Mouse (Mus musculus): ENCODE results near the gene Srsf9.

Gene Srsf9

DNA sequence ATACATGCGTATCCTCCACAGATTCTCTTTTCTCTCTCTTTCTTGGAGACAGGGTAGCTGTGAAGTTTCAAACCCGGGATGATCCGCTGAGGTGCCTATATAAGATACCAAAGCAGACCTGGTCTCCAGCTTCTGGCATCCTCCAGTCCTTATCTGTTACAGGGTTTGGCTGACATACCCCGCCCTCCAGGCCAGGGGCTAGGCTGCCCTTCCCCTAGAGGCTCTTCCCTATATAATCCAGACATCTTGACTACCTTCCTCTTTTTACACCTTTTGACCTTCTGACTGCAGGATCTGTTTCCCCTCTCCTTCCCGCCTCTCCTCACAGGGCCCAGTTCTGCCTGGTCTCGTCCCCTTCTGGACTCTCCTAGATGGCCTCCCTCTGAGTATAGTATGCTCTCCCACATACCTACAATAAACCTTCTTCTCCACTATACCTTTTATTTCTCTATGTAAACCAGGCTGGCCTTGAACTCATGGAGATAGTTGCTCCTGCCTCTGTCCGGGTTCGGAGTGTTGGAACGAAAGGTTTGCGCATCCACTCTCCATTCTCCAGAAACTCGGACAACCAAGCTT, 633 bp upstream of the Srsf9 start:
- DNase-seq (ENCODE audit: low read depth): no peak

DNA sequence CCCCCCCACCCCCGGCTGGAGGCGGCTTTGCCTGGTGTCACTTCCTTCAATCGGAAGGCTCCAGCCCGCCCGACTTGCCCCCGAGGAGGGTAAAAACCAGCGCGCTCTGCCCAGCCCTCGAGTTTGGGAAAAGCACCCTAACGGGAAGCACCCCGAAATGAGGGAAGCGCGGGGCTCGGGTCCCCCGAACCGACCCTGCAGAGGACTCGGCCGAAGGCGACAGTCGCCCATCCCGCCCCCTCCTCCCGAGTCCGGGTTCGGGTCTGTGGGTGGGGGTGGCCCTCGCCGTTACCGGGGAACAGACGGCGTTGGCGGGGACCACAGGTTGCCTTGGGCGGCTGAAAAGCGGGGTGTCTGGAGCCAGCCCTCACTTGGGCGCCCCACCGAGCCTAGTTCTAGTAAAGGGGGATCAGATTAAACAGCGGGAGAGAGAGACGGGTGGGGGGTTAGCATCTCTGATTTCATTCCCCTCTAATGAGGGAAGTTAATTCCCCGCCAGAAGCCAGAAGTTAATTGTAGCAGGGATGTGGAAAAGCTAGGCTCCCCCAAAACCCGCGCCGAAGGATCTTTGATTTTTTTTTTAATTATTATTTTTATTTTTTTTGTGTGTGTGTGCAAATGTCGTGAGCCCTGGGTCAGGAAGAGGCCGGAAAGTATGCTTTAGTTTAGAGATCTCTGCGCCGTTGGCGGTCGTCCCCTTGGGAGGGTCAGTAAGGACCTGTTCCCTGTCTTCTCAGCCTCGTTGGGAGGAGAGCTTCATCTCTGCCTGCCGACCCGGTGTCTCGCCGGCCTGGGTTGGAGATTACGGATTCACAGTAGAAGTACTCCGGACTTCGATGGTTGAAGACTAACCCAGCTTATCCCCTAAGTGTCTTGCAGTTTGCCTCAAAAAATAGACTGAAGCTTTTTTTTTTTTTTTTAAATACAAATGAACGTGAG, 902 bp downstream of the Srsf9 start:
- DNase-seq (ENCODE audit: low read depth): peak; percentile 19

DNA sequence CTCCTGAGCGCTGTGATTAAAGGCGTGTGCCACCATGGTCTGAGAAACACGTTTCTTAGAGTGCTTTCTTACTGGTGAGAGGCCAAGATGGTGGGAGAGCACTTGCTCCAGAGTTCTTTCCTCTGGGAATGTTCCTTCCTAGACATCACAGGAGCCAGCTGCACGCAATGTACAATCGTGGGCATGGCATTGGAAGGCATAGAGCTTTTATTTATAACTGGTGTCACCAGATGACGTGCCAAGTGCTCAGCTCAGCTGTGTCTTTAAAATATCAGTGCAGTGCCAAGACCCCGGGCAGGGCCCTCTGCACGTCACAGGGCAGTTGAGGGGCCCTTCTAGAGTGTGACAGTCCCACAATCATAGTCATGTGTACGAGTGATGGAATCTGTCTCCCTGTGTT, 4.0 kb downstream of the Srsf9 start:
- no peak for DNase-seq (ENCODE audit: low read depth)

DNA sequence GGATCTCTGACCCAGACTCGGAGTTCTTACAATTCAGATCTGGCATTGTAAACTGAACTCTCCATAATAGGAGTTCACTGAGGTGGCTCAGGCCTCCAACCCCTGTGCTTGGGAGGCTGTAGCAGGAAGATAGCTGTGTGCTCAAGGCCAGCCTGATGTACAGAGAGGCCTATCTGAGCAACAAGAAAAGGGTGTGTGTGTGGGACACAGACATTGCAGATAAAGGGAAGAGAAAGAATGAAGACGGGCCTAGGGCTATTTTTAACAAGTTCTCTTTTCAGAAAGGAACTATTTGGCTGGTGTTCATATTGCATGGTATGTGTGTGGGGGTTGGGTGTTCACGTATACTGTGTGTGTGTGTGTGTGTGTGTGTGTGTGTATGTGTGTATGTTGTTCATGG, 6.6 kb downstream of the Srsf9 start:
- no peak for DNase-seq (ENCODE audit: low read depth)

DNA sequence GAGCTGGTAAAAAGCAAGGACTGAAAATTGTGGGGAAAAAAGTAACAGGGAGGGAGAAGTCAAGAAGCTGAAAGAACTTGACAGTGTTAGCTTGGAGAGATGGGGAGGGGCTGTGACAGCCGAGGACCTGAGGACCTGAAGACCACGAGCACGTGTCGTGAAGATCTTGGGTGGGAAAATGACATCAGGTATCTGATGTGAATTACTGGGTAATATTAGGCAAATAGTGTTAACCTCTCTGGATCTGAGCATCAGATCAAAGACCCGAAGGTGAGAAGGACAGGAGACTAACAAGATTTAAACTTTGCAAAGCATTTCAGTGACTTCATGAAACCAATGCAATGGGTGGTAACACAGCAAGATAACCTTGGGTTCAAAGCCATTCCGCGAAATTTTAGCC, 13.0 kb downstream of the Srsf9 start:
- no peak for DNase-seq (ENCODE audit: low read depth)

DNA sequence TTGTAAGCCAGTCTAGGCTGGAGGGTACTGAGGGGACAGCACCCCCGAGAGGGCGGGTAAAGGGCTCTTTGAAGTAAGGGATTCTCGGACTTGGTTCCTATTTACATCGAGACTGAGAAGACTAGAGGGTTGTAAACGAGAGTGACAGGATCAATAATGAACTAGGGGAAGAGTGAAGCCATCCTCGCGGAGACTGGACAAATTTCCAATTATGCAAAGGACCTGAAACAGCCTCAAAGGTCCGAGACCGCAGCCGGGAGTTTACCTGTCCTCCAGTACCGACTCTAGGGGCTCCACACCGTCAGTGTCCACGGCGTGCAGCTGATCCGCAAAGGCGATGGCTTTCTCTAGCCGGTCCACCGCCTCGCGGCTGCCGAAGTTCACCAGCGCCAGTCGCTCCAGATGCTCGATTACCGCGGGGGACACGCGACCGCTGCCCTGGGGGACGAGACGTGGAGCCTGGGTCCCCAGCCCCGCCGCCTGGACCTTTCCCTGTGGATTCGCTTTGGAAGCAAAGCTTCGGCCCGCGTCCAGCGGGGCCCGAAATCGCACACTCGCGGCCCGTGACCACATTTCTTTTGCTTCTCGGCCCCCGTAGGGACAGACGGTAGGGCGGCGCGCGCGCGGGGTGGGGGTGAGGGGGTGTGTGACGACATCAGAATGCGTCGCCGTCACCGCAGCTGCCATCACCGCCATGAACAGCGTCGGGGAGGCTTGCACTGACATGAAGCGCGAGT, 13.8 kb downstream of the Srsf9 start, which contains the start of the genes Gatc and Triap1:
Gene Gatc (minus strand): TSS at position 602 of the 737 bp plus-strand sequence.
Gene Triap1 (plus strand): TSS at position 649 of the 737 bp plus-strand sequence.
- DNase-seq (ENCODE audit: low read depth): peak; percentile 94

DNA sequence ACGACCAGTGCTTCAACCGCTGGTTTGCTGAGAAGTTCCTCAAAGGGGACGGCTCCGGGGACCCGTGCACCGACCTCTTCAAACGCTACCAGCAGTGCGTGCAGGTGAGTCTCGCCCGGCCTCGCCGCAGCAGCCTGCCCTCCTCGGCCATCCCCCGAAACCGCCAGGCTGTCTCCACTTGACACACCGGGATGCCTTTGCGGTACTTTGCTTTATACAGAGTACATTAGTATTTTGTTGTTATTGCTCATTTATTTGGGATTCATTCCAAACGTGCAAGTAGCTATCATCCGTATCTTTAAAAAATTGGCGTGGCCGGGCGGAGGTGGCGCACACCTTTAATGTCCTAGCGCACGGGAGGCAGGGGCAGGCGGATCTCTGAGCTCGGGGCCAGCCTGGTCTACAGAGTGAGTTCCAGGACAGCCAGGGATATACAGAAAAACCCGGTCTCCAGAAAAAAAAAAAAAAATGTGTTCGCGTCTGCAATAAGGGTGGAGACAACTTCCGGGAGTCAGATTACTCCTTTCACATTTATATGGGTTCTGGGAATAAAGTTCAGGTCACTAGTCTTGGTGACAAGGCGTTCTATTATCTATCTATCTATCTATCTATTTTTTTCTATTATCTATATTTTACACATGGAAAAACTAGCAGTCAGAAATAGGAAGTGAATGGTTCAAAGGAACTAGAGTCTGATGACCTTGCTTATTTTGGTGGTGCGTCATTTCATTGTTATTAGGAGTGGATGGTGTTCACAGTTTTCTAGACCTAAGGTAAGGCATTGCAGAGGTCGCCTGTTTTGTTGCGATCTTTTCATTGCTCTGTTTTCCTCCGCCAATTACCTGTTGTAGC, 14.6 kb downstream of the Srsf9 start:
- no peak for DNase-seq (ENCODE audit: low read depth)

DNA sequence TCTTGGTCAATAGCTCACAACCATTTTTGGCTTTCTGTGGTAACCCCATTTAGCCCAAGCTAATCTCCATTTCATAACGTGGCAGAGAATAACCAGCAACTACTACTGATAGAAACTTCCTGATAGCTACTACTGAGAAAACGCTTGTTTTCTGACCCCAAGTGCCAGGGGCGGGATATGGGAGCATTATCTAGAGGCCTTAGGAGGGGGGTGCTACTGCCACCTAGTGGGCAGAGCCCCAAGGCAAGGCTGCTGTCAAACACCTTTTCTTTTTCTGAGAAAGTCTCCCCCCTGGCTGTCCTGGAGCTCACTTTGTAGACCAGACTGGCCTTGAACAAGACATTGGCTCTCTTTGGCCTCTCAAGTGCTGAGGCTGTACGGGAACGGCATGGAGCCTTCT, 20.6 kb downstream of the Srsf9 start:
- DNase-seq (ENCODE audit: low read depth): peak; percentile 91

DNA sequence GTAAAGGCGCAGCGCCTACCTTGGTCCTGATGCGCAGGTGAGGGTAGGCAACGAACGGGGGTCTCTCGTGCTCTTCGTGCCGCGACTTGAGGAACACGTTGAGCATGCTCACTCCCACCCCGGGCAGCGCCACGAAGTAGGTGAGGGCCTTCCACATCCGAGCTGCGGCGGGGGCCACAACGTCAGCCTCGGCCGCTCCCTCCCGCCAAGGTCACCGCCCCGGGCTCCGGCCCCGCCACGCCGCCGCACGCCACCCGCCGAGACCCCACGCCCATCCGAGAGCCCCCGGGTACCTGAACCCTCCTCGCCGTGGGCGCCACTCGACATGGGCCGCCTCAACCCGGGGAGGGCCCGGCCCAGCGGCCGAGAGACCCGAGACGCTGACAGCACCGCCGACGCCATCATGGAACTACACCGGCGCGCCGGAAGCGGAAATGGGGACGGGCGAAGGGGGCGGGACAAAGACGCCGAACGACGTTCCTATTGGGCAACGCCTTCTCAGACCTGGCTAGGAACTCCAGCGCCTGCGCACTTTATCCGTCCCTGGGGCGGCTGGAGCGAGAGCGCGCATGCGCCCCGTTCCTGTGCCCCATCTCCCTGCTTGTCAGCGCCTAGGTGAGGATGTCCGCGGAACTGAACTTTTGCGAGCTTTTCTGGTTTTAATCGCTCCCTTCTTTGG, 21.7 kb downstream of the Srsf9 start, which contains the start of gene Cox6a1:
Gene Cox6a1 (minus strand): TSS at position 436 of the 679 bp plus-strand sequence.
- DNase-seq (ENCODE audit: low read depth): peak; percentile 100

DNA sequence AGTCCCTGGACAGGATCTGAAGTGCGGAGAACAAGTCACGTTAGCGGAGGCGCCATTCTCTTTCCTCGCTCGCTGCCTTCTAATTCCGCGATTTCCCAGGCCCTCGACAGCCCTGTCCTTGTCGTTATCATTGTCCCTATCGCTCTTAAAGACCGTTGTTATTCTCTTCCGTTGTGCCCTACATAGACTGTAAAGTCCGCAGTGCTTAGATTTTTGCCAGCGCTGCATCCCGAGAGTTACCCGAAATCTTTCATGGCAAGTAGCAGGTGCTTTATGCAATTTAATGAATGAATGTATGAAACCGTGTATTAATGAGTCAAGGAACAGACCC, 22.2 kb downstream of the Srsf9 start:
- no peak for DNase-seq (ENCODE audit: low read depth)

DNA sequence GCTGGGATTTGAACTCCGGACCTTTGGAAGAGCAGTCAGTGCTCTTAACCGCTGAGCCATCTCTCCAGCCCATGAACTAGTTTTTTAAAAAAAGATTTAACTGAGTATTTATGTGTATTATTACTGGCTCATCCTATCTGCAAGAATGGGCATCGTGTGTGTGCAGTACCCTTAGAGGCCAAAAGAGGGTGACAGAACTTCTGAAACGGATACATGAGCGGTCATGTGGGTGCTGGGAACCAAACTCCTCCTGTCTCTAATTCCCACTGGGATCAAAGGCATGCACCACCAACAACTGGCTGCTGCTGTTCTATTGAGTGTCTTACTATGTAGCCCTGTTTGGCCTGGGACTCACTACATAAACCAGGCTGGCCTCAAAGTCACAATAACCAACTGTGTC, 24.4 kb downstream of the Srsf9 start:
- no peak for DNase-seq (ENCODE audit: low read depth)

DNA sequence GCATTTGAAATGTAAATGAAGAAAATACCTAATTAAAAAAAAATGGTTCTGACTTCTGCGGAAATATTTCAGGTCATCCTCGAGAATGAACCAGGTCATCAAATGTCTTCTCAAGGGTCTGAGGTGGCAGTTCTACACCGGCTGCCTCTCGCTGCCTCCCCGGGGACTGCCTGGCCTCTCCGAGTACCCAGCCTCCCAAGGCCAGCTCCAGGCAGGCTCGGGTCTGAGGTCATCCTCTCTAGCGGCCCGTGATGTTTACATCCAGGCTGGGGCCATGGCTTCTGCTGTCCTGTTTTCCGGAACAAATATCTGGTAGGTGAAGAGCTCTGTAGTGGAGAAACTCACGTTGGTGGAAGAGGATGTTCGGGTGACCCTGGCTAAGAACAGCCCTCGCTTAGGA, 28.1 kb downstream of the Srsf9 start:
- no peak for DNase-seq (ENCODE audit: low read depth)

DNA sequence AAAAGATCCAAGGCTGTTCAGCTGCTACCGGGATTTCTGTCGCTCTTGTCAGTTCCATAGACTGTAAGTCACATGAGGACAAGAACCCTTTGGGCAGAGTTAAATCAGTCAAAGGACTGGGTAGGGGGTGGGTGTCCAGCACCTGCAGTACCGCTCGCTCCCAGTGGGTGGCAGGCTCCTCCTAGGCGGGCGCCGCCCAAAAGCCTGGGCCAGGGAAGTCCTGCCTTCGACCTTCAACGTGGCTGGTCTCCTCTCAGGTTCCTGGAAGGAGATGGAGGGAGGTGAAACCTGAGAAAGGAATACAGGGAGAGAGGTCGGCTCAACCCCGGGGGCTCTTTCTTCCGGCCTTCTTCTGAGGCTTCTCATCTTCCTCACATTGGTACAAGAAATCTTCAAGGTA, 31.9 kb downstream of the Srsf9 start:
- peak; percentile 87 for DNase-seq (ENCODE audit: low read depth)

DNA sequence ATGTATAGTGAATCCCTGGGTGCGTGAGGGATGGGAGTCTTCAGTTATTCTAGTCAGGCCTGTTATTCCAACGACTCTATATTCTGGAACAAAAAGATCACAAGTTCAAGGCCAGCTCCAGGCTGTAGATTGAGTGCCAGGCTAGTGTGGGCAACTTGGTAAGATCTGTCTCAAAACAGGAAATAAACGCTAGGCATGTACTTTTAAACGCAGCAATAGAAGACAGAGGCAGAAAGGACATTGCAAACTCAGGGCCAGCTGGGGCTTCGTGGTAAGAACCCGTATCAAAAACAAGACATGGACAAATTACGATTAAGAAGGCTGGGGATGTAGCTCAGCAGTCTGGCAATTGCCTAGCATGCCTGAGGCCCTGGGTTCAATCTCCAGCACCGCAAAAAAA, 32.5 kb downstream of the Srsf9 start:
- no peak for DNase-seq (ENCODE audit: low read depth)

DNA sequence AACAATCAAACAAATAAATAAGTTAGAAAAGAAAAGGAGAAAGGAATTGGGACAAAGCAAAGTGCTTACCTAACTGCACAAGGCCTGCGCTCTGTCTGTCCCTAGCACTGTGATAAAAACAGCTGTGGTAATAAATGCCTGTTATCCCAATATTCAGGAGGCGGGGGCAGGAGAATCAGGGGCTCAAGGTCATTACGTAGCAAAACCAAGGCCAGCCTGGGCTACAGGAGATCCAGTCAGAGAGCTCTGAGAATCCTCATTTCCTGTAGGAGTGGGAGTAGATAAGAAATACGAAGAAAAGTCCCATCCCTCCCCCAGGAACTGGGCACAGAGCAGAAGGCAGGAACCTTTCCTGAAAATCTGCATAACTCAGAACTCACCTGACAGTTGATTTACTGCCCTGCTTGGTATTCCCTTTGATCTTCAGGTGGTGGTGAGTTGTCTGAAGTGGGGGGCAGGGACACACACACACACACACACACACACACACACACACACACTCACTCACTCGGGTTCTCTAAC, 32.9 kb downstream of the Srsf9 start:
- no peak for DNase-seq (ENCODE audit: low read depth)

DNA sequence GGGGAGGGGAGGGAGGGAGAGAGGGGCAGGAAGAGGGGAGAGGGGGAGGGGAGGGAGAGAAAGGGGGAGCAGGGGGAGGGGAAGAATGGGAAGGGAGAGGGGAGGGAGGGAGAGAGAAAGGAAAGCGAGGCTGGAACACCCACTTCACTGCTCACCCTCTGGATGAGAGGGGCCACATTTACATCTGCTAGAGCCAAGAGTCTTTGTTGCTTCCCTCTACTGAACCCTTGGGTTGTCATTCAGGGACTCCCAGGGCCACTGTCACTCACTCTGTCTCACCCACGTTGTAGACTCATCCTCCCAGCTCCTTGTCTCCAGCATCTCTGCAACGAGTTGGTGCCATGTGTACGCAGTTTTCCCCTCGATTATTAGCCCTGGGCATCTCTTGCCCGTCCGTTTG, 35.2 kb downstream of the Srsf9 start:
- no peak for DNase-seq (ENCODE audit: low read depth)

DNA sequence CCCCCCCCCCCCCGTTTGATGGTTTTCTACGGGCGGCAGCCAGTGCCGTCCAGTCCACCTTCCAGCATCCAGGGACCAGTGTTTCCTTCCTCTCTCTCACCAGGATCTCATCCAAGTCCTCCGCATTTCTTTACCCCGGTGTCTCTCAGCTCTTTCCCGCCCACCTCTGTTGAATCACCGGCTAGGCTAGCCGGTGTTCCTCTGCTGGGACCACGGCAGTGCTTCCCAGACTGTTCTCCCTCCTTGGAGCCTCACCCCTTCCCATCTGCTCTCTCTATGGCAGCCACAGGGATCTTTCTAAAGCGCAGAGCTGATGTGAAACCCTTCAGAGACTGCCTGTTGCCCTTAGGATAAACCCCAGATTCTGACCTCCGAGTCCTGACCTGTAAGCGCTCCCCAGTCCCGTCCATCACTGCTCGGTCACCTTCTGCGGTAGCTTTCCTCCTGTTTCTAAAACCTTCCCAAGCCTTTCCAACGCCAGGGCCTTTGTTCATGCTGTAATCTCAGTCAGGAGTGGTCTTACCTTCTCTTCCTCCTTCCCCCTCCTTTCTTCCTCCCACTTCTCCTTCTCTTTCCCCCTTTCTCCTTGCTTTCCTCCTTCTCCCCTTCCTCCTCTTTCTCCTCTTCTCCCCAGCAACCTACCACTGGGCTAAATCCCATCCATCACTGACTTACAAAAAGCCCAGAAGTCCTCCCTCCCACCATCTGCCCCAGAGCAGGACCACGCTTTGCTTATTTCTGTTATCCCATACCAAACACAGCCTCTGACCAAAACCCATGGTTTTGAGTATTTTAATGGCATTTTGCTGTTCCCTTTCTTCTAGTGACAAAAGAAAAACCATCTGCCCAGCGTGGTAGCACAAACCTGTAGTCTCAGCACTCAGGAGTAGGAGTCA, 36.1 kb downstream of the Srsf9 start:
- DNase-seq (ENCODE audit: low read depth): no peak

DNA sequence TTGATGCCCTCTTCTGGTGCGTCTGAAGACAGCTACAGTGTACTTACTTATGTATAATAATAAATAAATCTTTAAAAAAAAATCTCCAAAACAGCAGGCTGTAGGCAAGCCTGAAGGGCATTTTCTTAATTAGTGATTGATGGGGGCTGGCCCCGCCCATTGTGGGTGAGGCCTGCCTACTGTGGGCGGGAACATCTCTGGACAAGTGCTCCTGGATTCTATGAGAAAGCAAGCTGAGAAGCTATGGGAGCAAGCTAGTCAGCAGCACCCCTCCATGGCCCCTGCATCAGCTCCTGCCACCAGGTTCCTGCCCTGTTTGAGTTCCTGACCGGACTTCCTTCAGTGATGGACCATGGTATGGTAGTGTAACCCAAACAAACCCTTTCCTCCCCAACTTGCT, 37.8 kb downstream of the Srsf9 start:
- DNase-seq (ENCODE audit: low read depth): no peak

DNA sequence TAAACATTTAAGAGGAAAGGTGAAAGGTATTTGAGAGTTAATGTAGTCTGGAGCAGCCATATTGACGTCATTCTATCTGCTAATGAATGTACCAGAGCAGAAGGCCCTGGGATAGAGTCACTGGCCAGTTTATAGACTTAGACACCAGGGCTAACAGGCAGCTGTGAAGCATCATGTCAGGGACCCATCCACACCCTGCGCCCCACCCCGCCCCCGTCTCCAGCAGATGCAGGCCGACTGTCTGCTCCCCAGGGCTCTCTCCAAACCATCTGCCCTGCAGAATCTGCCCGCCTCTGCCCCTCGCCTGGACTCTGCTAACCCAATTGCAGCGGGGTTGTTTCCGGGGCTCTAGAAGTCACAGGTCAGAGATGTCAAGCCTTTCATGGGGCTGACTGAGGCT, 44.8 kb downstream of the Srsf9 start:
- no peak for DNase-seq (ENCODE audit: low read depth)

Measured in NIH3T3 (cell line).